Mouse (Mus musculus): Measurements from ENCODE around the gene Nkx3-2. TPM values are rescaled to one million over a fixed set of nuclear protein-coding genes. Genes with fewer than 3 reads are reported as not detected.

Gene Nkx3-2
- polyA plus RNA-seq, 1 experiment from 2014 or later, result 4.5 TPM

DNA sequence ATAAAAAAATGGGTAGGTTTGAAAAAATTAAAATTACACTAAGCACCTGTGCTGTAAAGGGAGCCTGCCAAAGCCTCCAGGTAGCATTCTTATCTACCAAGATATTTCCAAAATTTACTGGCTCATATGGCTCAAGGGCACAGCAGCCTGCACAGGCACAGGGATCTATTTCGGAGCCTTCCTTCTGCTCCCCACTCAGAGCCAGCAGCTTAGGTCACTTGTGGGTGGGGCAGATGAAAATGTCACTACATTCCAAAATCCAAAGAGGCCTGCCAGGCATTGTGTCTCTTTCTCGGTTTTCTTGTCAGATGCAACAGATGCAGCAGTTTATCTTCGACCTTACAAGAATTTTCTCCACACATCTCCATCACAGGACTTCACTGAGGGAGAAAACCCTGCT, 15.7 kb upstream of the Nkx3-2 start:
- no peak overlapping the region for H3K4me2 ChIP-seq (replicated peaks)
- H3K27ac ChIP-seq, result no peak overlapping the region
- H3K4me1 ChIP-seq, result no peaks in the 10 kb centered on the region
- no peak overlapping the region for H3K9ac ChIP-seq
- 80% methylated on average over 3 of the region's 3 CpGs for WGBS
- 0 out of 2 replicates have a peak, but pooled peaks cover 4% of the 10 kb centered on the region for H3K36me3 ChIP-seq
- H3K9me3 ChIP-seq, result no peaks in the 10 kb centered on the region
- ATAC-seq (ENCODE audit: insufficient number of reproducible peaks, insufficient read depth, low FRiP score, low TSS enrichment), result no peak
- no peaks in the 10 kb centered on the region for H3K27me3 ChIP-seq
- no peak overlapping the region for H3K4me3 ChIP-seq

DNA sequence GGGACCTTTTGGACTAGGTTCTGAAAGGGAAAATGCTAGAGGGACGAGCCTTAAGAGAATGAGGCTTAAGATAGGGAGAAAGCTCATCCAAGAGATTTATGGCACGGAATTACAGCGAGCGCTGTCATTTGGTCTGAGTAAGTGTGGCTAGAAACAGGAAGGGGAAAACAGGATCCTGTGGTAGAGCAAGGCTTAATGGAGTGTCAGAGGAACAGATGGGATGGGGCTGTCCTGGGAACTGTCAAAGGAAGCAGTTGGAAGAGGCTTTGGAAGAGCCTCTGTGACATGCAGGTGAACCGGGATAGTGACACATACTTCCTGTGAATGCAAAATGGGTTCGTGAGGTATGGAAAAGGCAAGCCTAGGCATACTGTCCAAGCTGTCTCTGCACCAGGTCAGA, 11.4 kb upstream of the Nkx3-2 start:
- Histone ChIP-seq H3K4me1 (no peaks in the 10 kb centered on the region), H3K36me3 (no peaks in the 10 kb centered on the region), H3K4me2 (replicated peaks) (no peak overlapping the region), H3K4me3 (no peak overlapping the region), H3K27ac (no peak overlapping the region), H3K9me3 (no peaks in the 10 kb centered on the region), H3K9ac (no peak overlapping the region), H3K27me3 (no peaks in the 10 kb centered on the region)
- ATAC-seq (ENCODE audit: insufficient number of reproducible peaks, insufficient read depth, low FRiP score, low TSS enrichment), result no peak
- WGBS, result 71% methylated on average over 6 of the region's 6 CpGs

DNA sequence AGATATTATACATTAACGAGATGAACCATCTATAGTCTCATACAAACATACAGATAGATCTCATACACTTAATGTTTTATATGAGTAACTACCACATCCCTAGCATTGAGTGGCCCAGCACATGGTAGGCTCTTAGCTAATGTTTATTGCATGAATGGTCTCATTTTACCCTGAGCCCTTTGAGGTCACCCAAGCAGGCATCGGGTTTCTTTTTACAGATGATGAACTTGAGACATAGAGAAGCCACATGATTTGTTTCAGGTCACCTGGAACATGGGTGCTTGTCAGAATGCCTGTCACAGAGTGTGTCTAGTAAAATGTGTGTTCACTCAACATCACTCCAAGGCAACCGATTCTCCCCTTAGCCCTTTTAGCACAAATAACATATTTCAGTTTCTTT, 11.0 kb upstream of the Nkx3-2 start:
- ATAC-seq (ENCODE audit: insufficient number of reproducible peaks, insufficient read depth, low FRiP score, low TSS enrichment), result no peak
- no peaks in the 10 kb centered on the region for H3K9me3 ChIP-seq

DNA sequence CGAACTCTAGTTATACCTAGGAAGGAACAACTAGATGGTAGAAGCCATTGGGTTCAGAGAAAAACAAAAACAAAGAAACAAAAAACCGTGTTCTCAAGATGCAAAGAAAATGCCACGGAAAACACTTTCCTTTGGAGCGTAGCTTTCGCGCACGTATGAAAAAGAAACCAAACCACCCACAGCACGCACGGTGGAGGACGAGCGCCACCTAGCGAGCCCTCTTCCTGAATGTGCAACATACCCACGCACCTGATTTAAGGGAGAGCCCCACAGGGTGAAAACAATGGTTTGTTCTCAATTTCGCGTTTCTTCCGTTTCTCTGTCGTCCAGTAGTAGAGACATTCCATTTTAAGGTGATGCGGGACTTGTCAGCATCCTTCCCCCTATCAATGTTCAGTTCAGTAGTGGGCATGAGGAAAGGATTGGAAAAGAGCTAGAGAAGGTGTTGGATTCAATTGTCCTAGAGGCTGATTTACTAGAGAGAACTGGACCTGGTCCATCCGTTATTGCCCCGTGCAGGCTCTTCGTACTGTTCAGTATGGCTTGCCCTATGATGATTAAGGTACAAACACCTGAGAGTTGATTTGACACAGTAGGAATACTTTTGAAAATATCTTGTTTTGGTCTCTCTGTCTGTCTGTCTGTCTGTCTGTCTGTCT, 4.2 kb upstream of the Nkx3-2 start:
- no peak overlapping the region for H3K9ac ChIP-seq
- H3K27ac ChIP-seq, result no peak overlapping the region
- ATAC-seq (ENCODE audit: insufficient number of reproducible peaks, insufficient read depth, low FRiP score, low TSS enrichment), result 0 out of 2 replicates have a peak, but pooled peaks have one; percentile 44
- peaks cover 10% of the 10 kb centered on the region for H3K4me1 ChIP-seq
- no peaks in the 10 kb centered on the region for H3K36me3 ChIP-seq
- peak overlapping the region; percentile 20; the same call in 1 of the 2 replicates for H3K4me3 ChIP-seq
- no peaks in the 10 kb centered on the region for H3K9me3 ChIP-seq
- H3K27me3 ChIP-seq, result peaks cover 35% of the 10 kb centered on the region
- WGBS, result 5% methylated on average over 21 of the region's 21 CpGs
- peak overlapping the region; percentile 36 for H3K4me2 ChIP-seq (replicated peaks)

More for the DNA sequence above, 11.0 kb upstream of the Nkx3-2 start:
- Histone ChIP-seq H3K27me3 (no peaks in the 10 kb centered on the region), H3K27ac (no peak overlapping the region), H3K36me3 (no peaks in the 10 kb centered on the region), H3K4me1 (no peaks in the 10 kb centered on the region), H3K9ac (no peak overlapping the region), H3K4me2 (replicated peaks) (no peak overlapping the region), H3K4me3 (no peak overlapping the region)
- WGBS, result 67% methylated on average over 3 of the region's 3 CpGs

DNA sequence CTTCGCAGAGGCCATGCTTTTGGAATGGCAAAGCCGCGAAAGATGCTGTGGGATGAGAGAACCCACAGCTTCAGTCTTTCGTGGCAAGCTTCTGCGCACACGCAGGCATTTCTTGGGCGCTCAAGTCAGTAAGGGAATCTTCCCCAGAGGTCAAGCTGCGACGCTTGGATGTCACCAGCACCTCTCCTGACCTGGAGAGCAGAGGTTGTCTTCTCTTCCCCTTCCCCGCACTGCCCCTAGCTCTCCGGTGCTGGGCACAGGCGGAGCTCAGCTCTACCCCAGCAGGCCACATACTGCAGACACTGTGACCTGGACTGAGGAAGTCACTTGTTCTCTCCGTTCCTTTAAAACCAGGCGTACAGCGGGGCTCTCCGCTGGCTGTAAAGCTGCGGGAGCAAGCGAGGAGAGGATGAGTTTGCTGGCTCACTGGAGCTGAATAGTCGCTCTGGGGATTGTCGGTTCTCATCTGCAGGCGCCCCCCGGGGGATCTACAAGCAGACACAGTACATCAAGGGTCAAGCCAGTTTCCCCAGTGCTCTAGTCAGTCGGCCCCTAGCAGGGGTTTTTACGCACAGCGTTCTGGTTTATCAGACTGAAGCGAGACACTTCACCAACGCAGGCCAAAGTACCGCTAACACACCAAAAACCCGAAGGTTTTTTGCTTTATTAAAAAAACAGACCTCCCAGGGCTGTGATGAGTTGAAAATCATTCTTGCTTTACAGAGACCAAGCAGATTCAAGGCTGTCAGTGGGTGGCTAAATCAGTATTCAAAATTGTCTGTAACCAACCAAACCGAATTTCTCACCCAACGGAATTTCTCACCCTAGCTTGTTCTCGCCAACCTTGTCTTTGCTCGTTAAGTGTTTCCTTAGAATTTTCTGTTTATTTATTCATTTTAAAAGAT, 3.2 kb upstream of the Nkx3-2 start:
- 3% methylated on average over 33 of the region's 33 CpGs for WGBS
- Histone ChIP-seq H3K9ac (0 out of 2 replicates have a peak overlapping the region, but pooled peaks have one; percentile 5), H3K4me3 (peak overlapping the region; percentile 20), H3K36me3 (no peaks in the 10 kb centered on the region), H3K4me1 (peaks cover 16% of the 10 kb centered on the region), H3K4me2 (replicated peaks) (peak overlapping the region; percentile 36), H3K27me3 (peaks cover 45% of the 10 kb centered on the region), H3K27ac (no peak overlapping the region), H3K9me3 (no peaks in the 10 kb centered on the region)
- no peak for ATAC-seq (ENCODE audit: insufficient number of reproducible peaks, insufficient read depth, low FRiP score, low TSS enrichment)

DNA sequence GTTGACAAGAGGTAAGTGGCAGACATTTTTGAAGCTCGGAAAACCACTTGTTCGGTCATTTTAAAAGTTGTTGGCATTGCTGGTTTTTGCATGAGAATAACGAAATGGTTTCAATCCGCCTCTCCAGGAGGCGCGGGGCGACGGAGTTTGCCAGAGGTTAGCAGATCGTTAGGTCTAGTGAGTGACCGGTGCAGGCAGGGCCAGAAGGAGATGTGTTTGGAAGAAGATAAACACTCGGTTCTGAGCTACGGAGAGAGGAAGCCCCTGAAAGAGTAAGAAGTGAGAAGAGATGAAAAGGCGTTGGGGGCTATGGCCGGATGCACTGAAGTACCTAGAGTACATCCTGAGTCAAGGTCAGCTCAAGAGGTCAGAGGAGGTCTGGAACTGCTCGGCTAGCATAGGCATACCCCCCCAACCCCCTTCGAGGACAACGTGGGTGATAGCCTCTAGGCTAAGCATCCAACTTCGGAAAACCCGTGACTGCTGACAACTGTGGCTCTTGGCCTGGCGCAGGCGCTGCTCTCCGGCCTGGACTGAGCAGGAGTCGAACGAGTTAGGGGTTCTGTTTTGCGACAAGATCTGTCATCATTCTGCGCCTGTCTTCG, 2.2 kb upstream of the Nkx3-2 start:
- no peaks in the 10 kb centered on the region for H3K36me3 ChIP-seq
- H3K4me3 ChIP-seq, result no peak overlapping the region
- 2% methylated on average over 27 of the region's 27 CpGs for WGBS
- no peak overlapping the region for H3K9ac ChIP-seq
- peaks cover 54% of the 10 kb centered on the region for H3K27me3 ChIP-seq
- H3K27ac ChIP-seq, result no peak overlapping the region
- H3K4me2 ChIP-seq (replicated peaks), result no peak overlapping the region
- H3K4me1 ChIP-seq, result peaks cover 16% of the 10 kb centered on the region
- ATAC-seq (ENCODE audit: insufficient number of reproducible peaks, insufficient read depth, low FRiP score, low TSS enrichment), result no peak
- no peaks in the 10 kb centered on the region for H3K9me3 ChIP-seq

DNA sequence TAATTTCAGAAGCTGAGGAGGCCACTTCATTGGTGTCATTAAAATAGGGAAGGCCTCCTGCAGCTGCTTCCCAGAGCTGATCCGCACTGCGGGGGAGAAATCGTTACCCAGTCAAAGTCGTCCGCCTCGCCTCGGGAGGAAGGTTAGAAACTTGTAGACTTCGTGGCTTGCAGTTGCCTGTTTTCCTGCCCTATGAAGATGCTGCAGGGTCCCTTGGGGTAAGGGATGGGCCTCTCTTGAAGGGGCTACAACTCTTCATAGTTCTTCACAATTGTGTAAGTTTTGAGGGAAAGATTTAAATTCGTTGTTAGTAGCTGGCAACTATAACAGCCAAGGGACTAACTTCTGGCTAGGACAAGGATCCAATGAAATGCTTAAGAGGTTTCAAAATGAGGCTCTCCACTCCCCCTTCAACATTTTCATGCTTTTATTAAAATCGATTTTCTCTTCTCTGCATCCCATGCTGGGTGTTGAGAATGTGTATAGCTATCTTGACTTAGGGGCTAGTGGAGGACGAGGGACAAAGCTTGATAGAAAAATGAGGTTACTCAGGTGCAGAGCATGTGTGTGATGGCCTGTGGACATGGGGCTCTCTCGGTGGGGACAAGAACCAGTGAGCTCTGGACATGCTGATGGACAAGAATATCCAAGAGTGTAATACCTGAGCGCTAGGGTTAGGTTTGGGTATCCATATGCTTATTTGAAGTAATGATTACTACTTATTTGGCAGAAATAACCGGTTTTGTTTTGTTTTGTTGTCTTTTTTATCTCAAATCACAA, 1.5 kb upstream of the Nkx3-2 start:
- Histone ChIP-seq H3K4me3 (no peak overlapping the region), H3K36me3 (no peaks in the 10 kb centered on the region), H3K4me1 (peaks cover 16% of the 10 kb centered on the region), H3K9ac (no peak overlapping the region), H3K9me3 (no peaks in the 10 kb centered on the region), H3K4me2 (replicated peaks) (no peak overlapping the region), H3K27me3 (peaks cover 61% of the 10 kb centered on the region), H3K27ac (no peak overlapping the region)
- 5% methylated on average over 14 of the region's 14 CpGs for WGBS
- ATAC-seq (ENCODE audit: insufficient number of reproducible peaks, insufficient read depth, low FRiP score, low TSS enrichment), result no peak

DNA sequence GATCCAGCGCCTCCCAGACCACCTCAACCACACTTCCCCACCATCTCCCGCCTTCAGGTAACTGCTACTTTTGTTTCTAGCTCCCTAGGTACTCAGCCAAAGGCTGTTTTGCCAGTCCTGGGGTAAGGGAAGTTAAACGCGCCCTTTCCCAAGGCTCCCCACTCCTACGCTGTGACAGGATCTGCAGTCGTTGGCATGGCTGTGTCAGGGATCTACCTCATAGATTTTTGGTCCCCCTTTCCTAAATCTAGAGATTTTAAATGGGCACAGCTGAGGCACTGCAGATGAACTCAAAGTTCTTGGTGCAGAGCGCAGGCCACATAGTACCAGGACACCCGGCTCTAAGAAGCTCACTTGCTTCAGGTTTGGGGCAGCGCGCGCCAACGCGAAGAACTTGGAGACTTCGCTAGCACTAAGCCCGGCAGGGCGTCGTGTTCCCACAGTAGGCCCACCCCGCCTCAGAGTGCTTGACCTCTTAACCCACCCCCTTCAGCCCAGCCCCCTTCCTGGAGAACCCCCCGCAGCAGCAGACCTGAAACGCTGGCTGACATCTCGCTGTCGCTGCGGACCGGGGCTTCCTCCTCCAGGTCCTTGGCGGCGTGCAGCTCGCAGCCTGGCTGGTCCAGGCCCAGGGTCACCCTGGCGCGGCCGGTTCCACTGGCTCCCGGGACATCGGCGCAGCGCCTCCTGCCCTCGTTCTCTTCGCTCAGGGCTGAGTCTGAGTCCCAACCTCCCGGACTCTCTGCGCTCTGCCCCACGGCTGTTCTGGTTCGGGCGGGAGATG, 1.2 kb downstream of the Nkx3-2 start:
- H3K9ac ChIP-seq, result peak overlapping the region; percentile 53
- peak overlapping the region; percentile 39 for H3K4me3 ChIP-seq
- H3K4me1 ChIP-seq, result peaks cover 16% of the 10 kb centered on the region
- peak overlapping the region; percentile 76 for H3K4me2 ChIP-seq (replicated peaks)
- H3K9me3 ChIP-seq, result no peaks in the 10 kb centered on the region
- no peaks in the 10 kb centered on the region for H3K36me3 ChIP-seq
- ATAC-seq (ENCODE audit: insufficient number of reproducible peaks, insufficient read depth, low FRiP score, low TSS enrichment), result peak; percentile 24; the same call in 1 of the 2 replicates
- peaks cover 77% of the 10 kb centered on the region for H3K27me3 ChIP-seq
- WGBS, result under 1% methylated on average over 41 of the region's 41 CpGs
- no peak overlapping the region for H3K27ac ChIP-seq

DNA sequence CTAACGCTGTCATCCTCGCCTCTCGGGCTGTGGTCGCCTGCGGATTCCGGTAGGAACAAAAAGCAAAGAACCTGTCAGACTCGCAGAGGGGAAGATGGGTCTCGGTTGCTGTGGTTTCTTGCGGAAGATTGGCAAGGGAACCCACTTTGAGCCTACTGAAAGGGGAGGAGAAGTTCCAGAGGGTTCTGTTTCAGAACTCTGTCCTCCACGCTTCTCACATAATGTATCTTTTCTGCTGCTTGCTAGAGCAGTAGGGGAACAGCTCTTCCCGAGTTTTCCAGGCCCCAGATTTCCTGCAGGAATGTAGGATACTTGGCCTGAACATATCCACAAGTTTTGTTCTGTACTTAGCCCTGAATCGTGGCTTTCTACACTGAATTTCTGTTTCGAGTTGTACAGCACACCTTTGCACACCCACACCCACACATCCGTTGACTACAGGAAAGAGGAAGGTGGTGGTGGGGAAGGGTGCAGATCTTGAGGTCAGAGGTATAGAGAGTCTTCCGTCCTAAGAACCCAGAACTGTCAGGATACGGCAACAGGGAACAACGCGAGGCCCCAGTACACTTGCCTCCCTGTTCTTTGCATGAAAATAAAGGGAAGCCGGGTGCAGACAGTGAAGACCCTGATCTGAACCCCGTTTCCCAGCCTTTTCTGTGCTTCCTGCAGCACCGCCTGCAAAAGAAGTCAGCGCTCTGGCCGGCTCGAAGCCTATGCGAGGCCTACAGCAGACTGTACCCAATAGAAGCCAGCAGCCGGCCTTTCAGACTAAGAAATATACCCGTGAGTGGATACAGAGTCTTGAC, 2.0 kb downstream of the Nkx3-2 start:
- no peaks in the 10 kb centered on the region for H3K9me3 ChIP-seq
- H3K4me2 ChIP-seq (replicated peaks), result peak overlapping the region; percentile 76
- H3K4me3 ChIP-seq, result peak overlapping the region; percentile 39
- 2% methylated on average over 27 of the region's 27 CpGs for WGBS
- H3K36me3 ChIP-seq, result no peaks in the 10 kb centered on the region
- H3K9ac ChIP-seq, result peak overlapping the region; percentile 53; the same call in 1 of the 2 replicates
- no peak overlapping the region for H3K27ac ChIP-seq
- peaks cover 77% of the 10 kb centered on the region for H3K27me3 ChIP-seq
- ATAC-seq (ENCODE audit: insufficient number of reproducible peaks, insufficient read depth, low FRiP score, low TSS enrichment), result no peak
- H3K4me1 ChIP-seq, result peaks cover 16% of the 10 kb centered on the region

DNA sequence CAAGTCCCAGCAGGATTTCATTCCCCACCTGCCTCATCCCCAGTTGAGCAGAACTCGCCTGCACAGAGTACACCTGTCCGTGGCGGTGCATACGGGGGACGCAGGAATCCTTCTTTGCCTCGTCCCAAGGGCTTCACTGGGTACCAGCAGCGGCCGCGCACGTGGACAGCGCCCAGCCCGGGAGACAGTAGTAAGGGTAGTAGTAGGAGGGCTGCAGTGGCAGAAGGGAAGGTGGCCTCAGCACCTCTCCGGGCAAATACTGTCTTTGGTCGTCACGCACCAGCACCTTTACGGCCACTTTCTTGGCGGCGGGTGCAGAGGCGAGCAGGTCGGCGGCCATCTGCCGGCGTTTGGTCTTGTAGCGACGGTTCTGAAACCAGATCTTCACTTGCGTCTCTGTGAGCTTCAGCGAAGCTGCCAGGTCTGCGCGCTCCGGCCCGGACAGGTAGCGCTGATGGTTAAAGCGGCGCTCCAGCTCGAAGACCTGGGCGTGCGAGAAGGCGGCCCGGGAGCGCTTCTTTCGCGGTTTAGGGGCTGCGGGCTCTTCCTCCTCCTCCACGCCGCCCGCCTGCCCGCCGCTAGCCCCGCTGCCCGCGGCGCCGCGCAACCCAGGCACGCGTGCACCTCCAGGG, 2.7 kb downstream of the Nkx3-2 start:
- under 1% methylated on average over 53 of the region's 56 CpGs for WGBS
- Histone ChIP-seq H3K4me2 (replicated peaks) (peak overlapping the region; percentile 76), H3K9ac (peak overlapping the region; percentile 34; the same call in 1 of the 2 replicates), H3K4me1 (peaks cover 16% of the 10 kb centered on the region), H3K27ac (no peak overlapping the region), H3K27me3 (peaks cover 77% of the 10 kb centered on the region), H3K4me3 (peak overlapping the region; percentile 39), H3K36me3 (no peaks in the 10 kb centered on the region), H3K9me3 (no peaks in the 10 kb centered on the region)
- no peak for ATAC-seq (ENCODE audit: insufficient number of reproducible peaks, insufficient read depth, low FRiP score, low TSS enrichment)

All from embryonic facial prominence, embryonic 12.5 days (tissue).